ENCODE assay signal across 30 mouse cellular contexts in the genomic region with DNA sequence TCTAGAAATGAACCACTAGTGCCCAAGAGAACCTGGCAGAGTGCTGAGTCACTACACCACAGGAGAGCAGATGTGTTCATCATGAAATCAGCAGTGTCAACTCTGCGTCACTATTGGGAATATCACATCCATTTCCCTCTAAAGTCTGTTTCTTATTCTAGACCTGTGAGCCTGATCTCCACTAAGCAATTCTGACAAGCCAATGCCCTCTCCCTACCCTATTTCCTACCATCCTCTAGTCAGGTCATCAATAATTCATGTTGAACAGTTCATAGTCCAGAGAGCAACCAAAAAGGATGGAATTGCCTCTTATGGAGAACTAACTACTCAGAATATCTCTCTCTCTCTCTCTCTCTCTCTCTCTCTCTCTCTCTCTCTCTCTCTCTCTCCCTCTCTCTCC.
DNase-seq lines count a peak whose midpoint lies in the region; ATAC-seq and TF ChIP-seq lines count a peak whose summit lies in the region.
"Had no signal": no experiment of that assay in that cellular context is flagged by ENCODE, and none has a peak within 500 bp of the region (broad histone marks: within the 10 kb centered on the region; RNA-seq: fewer than 3 reads in every experiment).

No protein-coding gene starts in this region.

- H3K27ac ChIP-seq in midbrain, embryonic 13.5 days: no peak overlapping the region
- H3K27ac ChIP-seq in midbrain, embryonic 11.5 days (ENCODE audit: low read depth, low read length): no peak overlapping the region
- no peak overlapping the region for H3K27ac ChIP-seq in midbrain, embryonic 15.5 days
- H3K27ac ChIP-seq in heart, embryonic 11.5 days (ENCODE audit: low read depth, low read length): no peak overlapping the region
- H3K27ac ChIP-seq: embryonic facial prominence, embryonic 10.5 days; embryonic facial prominence, embryonic 13.5 days; forebrain, embryonic 12.5 days; forebrain, embryonic 15.5 days; heart, embryonic 13.5 days; hindbrain, embryonic 10.5 days; hindbrain, embryonic 13.5 days had no signal

- H3K9ac ChIP-seq in midbrain, embryonic 13.5 days (replicated peaks): no peak overlapping the region
- no peak overlapping the region for H3K9ac ChIP-seq in midbrain, embryonic 11.5 days (ENCODE audit: low read length)
- no peak overlapping the region for H3K9ac ChIP-seq in midbrain, embryonic 15.5 days
- no peak overlapping the region for H3K9ac ChIP-seq in heart, embryonic 11.5 days (ENCODE audit: low read depth, low read length)
- H3K9ac ChIP-seq: embryonic facial prominence, embryonic 13.5 days; forebrain, embryonic 12.5 days; forebrain, embryonic 15.5 days; heart, embryonic 13.5 days; hindbrain, embryonic 13.5 days had no signal

- no peaks in the 10 kb centered on the region for H3K4me1 ChIP-seq in midbrain, embryonic 13.5 days (replicated peaks)
- H3K4me1 ChIP-seq in midbrain, embryonic 11.5 days (ENCODE audit: control insufficient read depth, insufficient read depth, low read length): no peaks in the 10 kb centered on the region
- no peaks in the 10 kb centered on the region for H3K4me1 ChIP-seq in midbrain, embryonic 15.5 days
- H3K4me1 ChIP-seq in heart, embryonic 11.5 days (ENCODE audit: control insufficient read depth, insufficient read depth, low read length): no peaks in the 10 kb centered on the region
- H3K4me1 ChIP-seq: embryonic facial prominence, embryonic 10.5 days; embryonic facial prominence, embryonic 13.5 days; forebrain, embryonic 12.5 days; forebrain, embryonic 15.5 days; heart, embryonic 13.5 days; hindbrain, embryonic 10.5 days; hindbrain, embryonic 13.5 days had no signal

- peak; percentile 73 for ATAC-seq in midbrain, embryonic 13.5 days
- ATAC-seq in midbrain, embryonic 11.5 days (ENCODE audit: low FRiP score): no peak
- peak; percentile 76 for ATAC-seq in midbrain, embryonic 15.5 days (replicated peaks)
- no peak for ATAC-seq in heart, embryonic 11.5 days (replicated peaks; ENCODE audit: insufficient number of reproducible peaks, low FRiP score, low TSS enrichment)
- ATAC-seq: activated CD4-positive, CD25-positive, alpha-beta regulatory T cell, adult 4 months; forebrain, embryonic 15.5 days; hindbrain, embryonic 16.5 days; inflammation-experienced regulatory T-cells, adult 6 months had no signal

- H3K27me3 ChIP-seq in midbrain, embryonic 13.5 days: no peaks in the 10 kb centered on the region
- no peaks in the 10 kb centered on the region for H3K27me3 ChIP-seq in midbrain, embryonic 11.5 days (ENCODE audit: control insufficient read depth, insufficient read depth, low read length)
- no peaks in the 10 kb centered on the region for H3K27me3 ChIP-seq in midbrain, embryonic 15.5 days (replicated peaks)
- no peaks in the 10 kb centered on the region for H3K27me3 ChIP-seq in heart, embryonic 11.5 days (ENCODE audit: control insufficient read depth, insufficient read depth, low read length)
- H3K27me3 ChIP-seq: CH12.LX; embryonic facial prominence, embryonic 13.5 days; forebrain, embryonic 12.5 days; forebrain, embryonic 15.5 days; heart, embryonic 13.5 days; hindbrain, embryonic 13.5 days had no signal

- TF ChIP-seq POLR2A in brain, embryonic 14.5 days (IDR thresholded peaks at IDR 0.05; ENCODE audit: borderline replicate concordance, extremely low read depth, insufficient read depth, insufficient read length, poor library complexity, severe bottlenecking): no peak

- no peaks in the 10 kb centered on the region for H3K36me3 ChIP-seq in midbrain, embryonic 13.5 days
- no peaks in the 10 kb centered on the region for H3K36me3 ChIP-seq in midbrain, embryonic 11.5 days (ENCODE audit: control insufficient read depth, insufficient read depth, low read length)
- H3K36me3 ChIP-seq in midbrain, embryonic 15.5 days (replicated peaks): no peaks in the 10 kb centered on the region
- H3K36me3 ChIP-seq in heart, embryonic 11.5 days (ENCODE audit: control insufficient read depth, insufficient read depth, low read length): no peaks in the 10 kb centered on the region
- H3K36me3 ChIP-seq: embryonic facial prominence, embryonic 10.5 days; embryonic facial prominence, embryonic 13.5 days; forebrain, embryonic 12.5 days; forebrain, embryonic 15.5 days; G1E; heart, embryonic 13.5 days; hindbrain, embryonic 10.5 days; hindbrain, embryonic 13.5 days had no signal

- DNase-seq in midbrain, embryonic 11.5 days (ENCODE audit: low spot score, missing footprints): no peak
- DNase-seq in brain, embryonic 14.5 days (ENCODE audit: low read depth): peak; percentile 14
- DNase-seq in retina, postnatal 1 day: peak; percentile 41
- no peak for DNase-seq in neural tube, embryonic 10.5 days (ENCODE audit: extremely low spot score, low spot score)
- DNase-seq: adrenal gland, adult 8-10 months; adrenal gland, postnatal 25 days; B cell, adult 2 months; cerebellum, adult 18-20 months; cerebellum, adult 9-10 months; cerebellum, postnatal 25 days; embryo, embryonic 11 days; gastrocnemius, postnatal 25 days; heart, adult 18-20 months; heart, postnatal 14 days had no signal

- no peak overlapping the region for H3K4me2 ChIP-seq in midbrain, embryonic 13.5 days (replicated peaks)
- H3K4me2 ChIP-seq in midbrain, embryonic 11.5 days: no peak overlapping the region
- no peak overlapping the region for H3K4me2 ChIP-seq in midbrain, embryonic 15.5 days
- no peak overlapping the region for H3K4me2 ChIP-seq in heart, embryonic 11.5 days
- H3K4me2 ChIP-seq: embryonic facial prominence, embryonic 13.5 days; forebrain, embryonic 12.5 days; forebrain, embryonic 15.5 days; heart, embryonic 13.5 days; hindbrain, embryonic 13.5 days had no signal

- H3K9me3 ChIP-seq in midbrain, embryonic 13.5 days: no peaks in the 10 kb centered on the region
- no peaks in the 10 kb centered on the region for H3K9me3 ChIP-seq in midbrain, embryonic 11.5 days (ENCODE audit: control insufficient read depth, low read length)
- H3K9me3 ChIP-seq in midbrain, embryonic 15.5 days: no peaks in the 10 kb centered on the region
- H3K9me3 ChIP-seq in heart, embryonic 11.5 days (replicated peaks; ENCODE audit: control insufficient read depth, low read length): no peaks in the 10 kb centered on the region
- H3K9me3 ChIP-seq: embryonic facial prominence, embryonic 10.5 days; embryonic facial prominence, embryonic 13.5 days; forebrain, embryonic 12.5 days; forebrain, embryonic 15.5 days; G1E; heart, embryonic 13.5 days; hindbrain, embryonic 10.5 days; hindbrain, embryonic 13.5 days had no signal

- 72% methylated on average over 1 of the region's 1 CpGs for WGBS in midbrain, embryonic 13.5 days
- WGBS in midbrain, embryonic 11.5 days: 80% methylated on average over 1 of the region's 1 CpGs
- WGBS in midbrain, embryonic 15.5 days: 66% methylated on average over 1 of the region's 1 CpGs
- WGBS in heart, embryonic 11.5 days (ENCODE audit: insufficient replicate concordance): 90% methylated on average over 1 of the region's 1 CpGs

- no peak overlapping the region for H3K4me3 ChIP-seq in midbrain, embryonic 13.5 days (replicated peaks)
- no peak overlapping the region for H3K4me3 ChIP-seq in midbrain, embryonic 11.5 days (ENCODE audit: low read depth, low read length)
- no peak overlapping the region for H3K4me3 ChIP-seq in midbrain, embryonic 15.5 days
- no peak overlapping the region for H3K4me3 ChIP-seq in heart, embryonic 11.5 days (ENCODE audit: low read depth, low read length)
- H3K4me3 ChIP-seq: embryonic facial prominence, embryonic 10.5 days; embryonic facial prominence, embryonic 13.5 days; erythroblast, embryonic 14.5 days; forebrain, embryonic 12.5 days; forebrain, embryonic 15.5 days; heart, embryonic 13.5 days; hindbrain, embryonic 10.5 days; hindbrain, embryonic 13.5 days had no signal

- TF ChIP-seq CTCF in brain, embryonic 14.5 days (IDR thresholded peaks at IDR 0.05; ENCODE audit: borderline replicate concordance, extremely low read depth, insufficient read depth, insufficient read length): no peak

Comparison
In these comparisons a context has a peak if more than half of its experiments do, and no peak if none do; other contexts are left out.
1. ATAC-seq: peak in midbrain, embryonic 13.5 days (single experiment) and midbrain, embryonic 15.5 days (single experiment); none in midbrain, embryonic 11.5 days (single experiment) and heart, embryonic 11.5 days (single experiment).
2. DNase-seq: peak in brain, embryonic 14.5 days (single experiment) and retina, postnatal 1 day (single experiment); none in midbrain, embryonic 11.5 days (single experiment) and neural tube, embryonic 10.5 days (single experiment).